In genomic region chr5:53381492-53382199, GRCm38 (mm10) we compare ENCODE assay signal across 10 mouse cellular contexts.
DNase-seq lines count a peak whose midpoint lies in the region; ATAC-seq lines count a peak whose summit lies in the region.
"Had no signal": no experiment of that assay in that cellular context is flagged by ENCODE, and none has a peak within 500 bp of the region (broad histone marks: within the 10 kb centered on the region; RNA-seq: fewer than 3 reads in every experiment).

No protein-coding gene starts in this region.

- H3K4me1 ChIP-seq in liver, embryonic 12.5 days = no peaks in the 10 kb centered on the region

- peak; percentile 45 for DNase-seq in gastrocnemius, adult 18-20 months (ENCODE audit: low spot score)
- no peak for DNase-seq in gastrocnemius, postnatal 10 days
- peak; percentile 41 to 45 for DNase-seq in right cerebral cortex, postnatal 10 days (ENCODE audit: low spot score in 2 of 2)
- no peak for DNase-seq in right cerebral cortex, adult 2 months (ENCODE audit: low spot score in 2 of 2)
- peak; percentile 35 to 47 for DNase-seq in heart, postnatal 10 days
- no peak for DNase-seq in layer of hippocampus, postnatal 10 days (ENCODE audit: low spot score in 2 of 2)
- DNase-seq in neural tube, embryonic 10.5 days (ENCODE audit: extremely low spot score, low spot score) = no peak
- DNase-seq: kidney, postnatal 36 days had no signal

- H3K36me3 ChIP-seq in liver, embryonic 12.5 days = no peaks in the 10 kb centered on the region
- H3K36me3 ChIP-seq: G1E had no signal

- no peak overlapping the region for H3K9ac ChIP-seq in liver, embryonic 12.5 days

- H3K4me2 ChIP-seq in liver, embryonic 12.5 days = no peak overlapping the region

- H3K9me3 ChIP-seq in liver, embryonic 12.5 days (replicated peaks) = no peaks in the 10 kb centered on the region
- H3K9me3 ChIP-seq: G1E had no signal

- ATAC-seq in liver, embryonic 12.5 days = no peak

- intact Hi-C loops in heart, postnatal 10 days (cut with DNase I) = loop anchor here (5.0 kb wide), 1 partner anchor 91 kb away; no protein-coding TSS in a partner anchor

- 49% methylated on average over 13 of the region's 13 CpGs for WGBS in liver, embryonic 12.5 days (ENCODE audit: insufficient replicate concordance)

- no peak overlapping the region for H3K27ac ChIP-seq in liver, embryonic 12.5 days

- H3K27me3 ChIP-seq in liver, embryonic 12.5 days (replicated peaks) = no peaks in the 10 kb centered on the region

- H3K4me3 ChIP-seq in liver, embryonic 12.5 days = no peak overlapping the region

Comparison
In these comparisons a context has a peak if more than half of its experiments do, and no peak if none do; other contexts are left out.
1. DNase-seq: peak in gastrocnemius, adult 18-20 months (single experiment), right cerebral cortex, postnatal 10 days (2 of 2) and heart, postnatal 10 days (2 of 2); none in gastrocnemius, postnatal 10 days (single experiment), right cerebral cortex, adult 2 months (0 of 2), layer of hippocampus, postnatal 10 days (0 of 2) and neural tube, embryonic 10.5 days (single experiment).